Mouse (Mus musculus): ENCODE results near the gene Fam98c.

Fam98c gene

DNA sequence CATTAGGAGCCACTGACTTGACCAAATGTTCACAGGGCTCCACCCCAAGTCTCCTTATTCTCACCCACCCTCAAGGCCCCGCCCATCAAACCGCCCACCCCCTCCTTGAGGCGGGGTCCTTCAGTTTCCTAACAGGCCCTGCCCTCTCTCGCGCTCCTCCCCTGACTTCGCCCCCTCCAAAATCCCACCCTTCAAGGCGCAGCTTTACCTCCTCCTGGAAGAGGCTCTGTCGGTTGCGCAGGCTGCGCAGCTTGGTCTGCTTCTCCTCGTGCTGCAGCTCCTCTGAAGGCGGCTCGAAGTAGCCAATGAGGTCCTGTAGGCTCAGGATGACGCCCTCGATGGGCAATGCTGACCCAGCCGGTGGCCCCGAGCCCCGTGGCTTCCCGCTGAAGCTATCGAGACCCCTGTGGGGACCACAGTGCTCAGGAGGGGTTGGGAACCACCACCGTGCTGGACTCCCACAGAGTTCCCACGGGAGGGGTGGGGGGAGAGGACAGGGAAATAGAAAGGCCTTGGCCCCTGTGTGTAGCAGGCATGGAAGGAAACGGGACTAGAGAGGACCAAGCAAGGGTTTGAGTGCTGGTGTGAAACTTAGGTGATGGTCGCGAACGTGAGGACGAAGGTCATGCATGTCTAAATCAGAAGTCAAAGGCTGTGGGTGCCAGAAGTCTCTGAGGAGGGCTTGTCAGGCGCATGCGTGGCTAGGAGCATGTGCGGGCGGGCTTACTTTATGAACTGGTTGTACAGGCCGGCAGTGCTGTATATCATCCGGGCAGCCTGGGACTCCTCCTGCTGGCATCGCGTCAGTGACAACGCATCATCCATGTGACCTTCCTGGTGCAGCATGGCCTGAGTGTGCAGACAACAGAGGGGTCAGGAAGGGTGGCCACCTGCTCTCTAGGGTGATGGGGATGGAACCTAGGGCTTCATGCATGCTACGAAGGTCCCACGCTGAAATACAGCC is 46.8 kb downstream of the Fam98c start:
- DNase-seq (ENCODE audit: low spot score) = peak; percentile 14

Data from ovary, postnatal 10 days (tissue).